Mouse (Mus musculus) hindbrain, embryonic 16.5 days (tissue): ENCODE data around the gene Rcan2. TPM values are rescaled to one million over a fixed set of nuclear protein-coding genes. Genes with fewer than 3 reads are reported as not detected.

Source experiments
- ATAC-seq: fragments of 200-750 bp; cut with Nextera tagmentation; 2 replicates; pipeline ENCODE4 v1.8.0; 2017; ENCODE audit warnings: moderate TSS enrichment, moderate library complexity
- H3K27ac ChIP-seq: fragments of 300-500 bp; sonication (generic); 2 replicates; pipeline ENCODE4 v1.5.1; 2014; ENCODE audit warnings: low read depth, mild to moderate bottlenecking, control low read depth, low read length, moderate library complexity
- H3K27me3 ChIP-seq: fragments of 300-500 bp; sonication (generic); replicated peaks from 2 replicates; pipeline ENCODE4 v1.6.1; 2014; ENCODE audit warnings: low read length; ENCODE audit not compliant: control insufficient read depth, insufficient read depth
- H3K36me3 ChIP-seq: fragments of 300-500 bp; sonication (generic); 2 replicates; pipeline ENCODE4 v1.6.1; 2014; ENCODE audit warnings: mild to moderate bottlenecking, low read length, moderate library complexity, mixed read lengths; ENCODE audit not compliant: control insufficient read depth, insufficient read depth
- H3K4me1 ChIP-seq: fragments of 300-500 bp; sonication (generic); 2 replicates; pipeline ENCODE4 v1.6.1; 2014; ENCODE audit warnings: low read depth, low read length; ENCODE audit not compliant: control insufficient read depth, insufficient read depth
- H3K4me2 ChIP-seq: fragments of 300-500 bp; sonication (generic); 2 replicates; pipeline ENCODE4 v1.6.1; 2014; ENCODE audit warnings: mild to moderate bottlenecking, low read length, control low read depth, moderate library complexity
- H3K4me3 ChIP-seq: fragments of 300-500 bp; sonication (generic); 2 replicates; pipeline ENCODE4 v1.5.1; 2014; ENCODE audit warnings: mild to moderate bottlenecking, low read length, control low read depth, moderate library complexity
- H3K9ac ChIP-seq: fragments of 300-500 bp; sonication (generic); 2 replicates; pipeline ENCODE4 v1.6.1; 2014; ENCODE audit warnings: low read depth, mild to moderate bottlenecking, control low read depth, low read length, moderate library complexity
- H3K9me3 ChIP-seq: fragments of 300-500 bp; sonication (generic); 2 replicates; pipeline ENCODE4 v1.6.1; 2014; ENCODE audit warnings: mild to moderate bottlenecking, low read length, moderate library complexity; ENCODE audit not compliant: control insufficient read depth
- WGBS: fragments of 180-500 bp; shearing (Covaris S2); extraction: QIAGEN DNeasy Blood & Tissue Kit; methylation state at CpG from one replicate; pipeline ENCODE4 v1.1.7; 2014; 5-methylcytosine and 5-hydroxymethylcytosine counted together
- polyA plus RNA-seq: library from polyadenylated mRNA; unstranded; fragments of >200 nt; fragmentation: Nextera tagmentation; extraction: Ambion mirVana; gene quantifications from 2 replicates; pipeline ENCODE4 v1.2.1, GENCODE M21; 2015

The Rcan2 gene
- polyA plus RNA-seq, 1 experiment from 2014 or later, result 136 TPM

- no peak overlapping the region for H3K4me2 ChIP-seq
- peaks cover 18% of the 10 kb centered on the region for H3K4me1 ChIP-seq
- no peaks in the 10 kb centered on the region for H3K36me3 ChIP-seq
- H3K27ac ChIP-seq, result peak overlapping the region; percentile 80
- H3K4me3 ChIP-seq, result no peak overlapping the region
- H3K9ac ChIP-seq, result no peak overlapping the region
- no peaks in the 10 kb centered on the region for H3K9me3 ChIP-seq
- peak; percentile 3; the same call in 1 of the 2 replicates for ATAC-seq
- no peaks in the 10 kb centered on the region for H3K27me3 ChIP-seq
Measured at GRCm38 (mm10) chr17:44026786-44027185, 225.6 kb downstream of the Rcan2 start.

DNA sequence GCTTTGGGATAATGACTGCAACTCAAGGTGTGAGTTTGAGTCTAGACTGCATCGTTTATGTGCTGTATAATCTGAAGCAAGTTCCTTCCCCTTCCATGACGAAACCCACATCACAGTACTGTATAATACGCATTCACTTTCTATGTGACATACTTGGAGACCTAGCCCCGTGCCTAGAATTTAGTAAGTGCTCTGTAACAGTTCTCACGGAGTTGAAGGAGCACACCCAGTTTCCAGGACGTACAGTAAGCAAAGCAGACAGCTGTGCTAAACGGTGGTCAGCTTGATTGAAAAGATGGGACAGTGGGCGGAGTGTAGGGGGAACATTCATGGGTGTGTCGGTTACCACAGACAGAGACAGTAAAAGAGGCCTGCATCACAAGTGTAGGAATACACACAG is 226.2 kb downstream of the Rcan2 start:
- no peaks in the 10 kb centered on the region for H3K36me3 ChIP-seq
- H3K27me3 ChIP-seq, result no peaks in the 10 kb centered on the region
- H3K9me3 ChIP-seq, result no peaks in the 10 kb centered on the region
- WGBS, result 87% methylated on average over 9 of the region's 9 CpGs
- H3K4me3 ChIP-seq, result no peak overlapping the region
- no peak overlapping the region for H3K9ac ChIP-seq
- no peak overlapping the region for H3K4me2 ChIP-seq
- H3K27ac ChIP-seq, result no peak overlapping the region; the same call in 1 of the 2 replicates
- H3K4me1 ChIP-seq, result peaks cover 18% of the 10 kb centered on the region
- ATAC-seq, result no peak

- Histone ChIP-seq H3K4me1 (peaks cover 18% of the 10 kb centered on the region), H3K36me3 (no peaks in the 10 kb centered on the region), H3K4me2 (no peak overlapping the region), H3K4me3 (no peak overlapping the region), H3K27ac (no peak overlapping the region), H3K9ac (no peak overlapping the region), H3K9me3 (no peaks in the 10 kb centered on the region), H3K27me3 (no peaks in the 10 kb centered on the region)
- WGBS, result 67% methylated on average over 5 of the region's 5 CpGs
- ATAC-seq, result no peak
Measured at GRCm38 (mm10) chr17:44029616-44030015, 228.5 kb downstream of the Rcan2 start.

DNA sequence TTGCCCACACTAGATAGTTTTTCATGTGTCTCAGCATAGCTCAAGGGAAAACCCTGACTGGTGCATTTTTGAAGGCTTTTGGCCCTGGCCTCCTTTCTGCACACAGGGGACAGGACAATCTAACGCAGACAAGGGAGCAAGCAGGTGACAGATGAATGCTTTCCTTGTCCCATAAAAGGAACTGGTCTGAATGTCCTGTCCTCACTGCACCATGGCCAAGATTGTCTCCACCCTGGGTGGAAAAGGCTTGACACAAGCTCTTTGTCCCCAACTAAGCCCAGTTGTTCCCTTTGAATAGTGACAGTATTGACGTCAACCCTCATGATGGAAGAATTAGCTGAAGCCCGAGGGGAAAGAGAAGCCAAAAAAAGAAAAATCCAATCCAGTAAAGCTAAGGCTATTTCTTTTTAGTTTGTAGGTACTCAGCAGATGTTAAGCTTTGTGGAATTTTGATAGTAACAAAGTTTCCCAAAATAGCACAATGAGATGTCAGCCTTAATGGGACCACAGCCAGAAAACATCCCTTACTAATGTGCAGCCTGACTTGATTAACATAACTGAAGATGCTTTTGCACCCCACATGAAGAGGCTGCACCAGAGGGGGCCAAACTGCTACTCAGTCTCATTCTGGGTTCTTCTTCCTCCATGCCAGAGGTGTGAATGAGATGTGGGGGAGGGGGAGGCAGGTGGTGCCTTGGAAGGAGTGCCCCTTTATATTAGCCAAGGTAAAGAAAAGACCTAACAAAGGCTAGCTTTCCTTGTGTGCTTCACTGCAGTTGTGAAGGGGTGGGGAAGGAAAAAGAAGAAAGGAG is 229.8 kb downstream of the Rcan2 start:
- no peak; the same call in 1 of the 2 replicates for ATAC-seq
- Histone ChIP-seq H3K9me3 (no peaks in the 10 kb centered on the region), H3K27me3 (no peaks in the 10 kb centered on the region), H3K4me2 (no peak overlapping the region), H3K4me1 (peaks cover 13% of the 10 kb centered on the region), H3K9ac (no peak overlapping the region), H3K36me3 (no peaks in the 10 kb centered on the region), H3K27ac (no peak overlapping the region), H3K4me3 (no peak overlapping the region)
- 25% methylated on average over 3 of the region's 3 CpGs for WGBS

GRCm38 (mm10) chr17:44035005-44035404 is 233.9 kb downstream of the Rcan2 start:
- H3K27me3 ChIP-seq, result no peaks in the 10 kb centered on the region
- no peaks in the 10 kb centered on the region for H3K36me3 ChIP-seq
- H3K4me3 ChIP-seq, result no peak overlapping the region
- no peak for ATAC-seq
- 93% methylated on average over 1 of the region's 1 CpGs for WGBS
- H3K9me3 ChIP-seq, result no peaks in the 10 kb centered on the region
- H3K9ac ChIP-seq, result no peak overlapping the region
- H3K4me2 ChIP-seq, result no peak overlapping the region
- peaks cover 3% of the 10 kb centered on the region for H3K4me1 ChIP-seq
- no peak overlapping the region for H3K27ac ChIP-seq

DNA sequence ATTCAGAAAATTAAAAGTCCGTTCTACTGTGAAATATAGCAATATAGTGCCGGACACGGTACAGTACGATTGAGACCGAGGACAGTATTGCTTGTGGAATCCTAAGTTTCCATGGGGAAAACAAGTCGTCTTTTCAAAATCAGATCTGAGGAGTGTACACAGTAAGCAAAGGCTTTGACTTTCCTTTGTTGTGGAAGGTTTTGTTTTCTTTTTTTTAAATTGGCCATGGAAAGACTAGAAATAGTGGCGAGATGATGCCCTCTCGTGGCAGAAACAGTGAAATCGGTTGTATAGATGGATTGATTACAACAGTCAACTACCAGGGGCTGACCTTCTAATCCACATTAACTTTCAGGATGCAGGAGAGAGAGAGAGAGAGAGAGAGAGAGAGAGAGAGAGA is 237.5 kb downstream of the Rcan2 start:
- Histone ChIP-seq H3K4me2 (no peak overlapping the region), H3K36me3 (no peaks in the 10 kb centered on the region), H3K27ac (no peak overlapping the region), H3K4me1 (no peaks in the 10 kb centered on the region; the same call in 1 of the 2 replicates), H3K9me3 (no peaks in the 10 kb centered on the region), H3K27me3 (no peaks in the 10 kb centered on the region), H3K9ac (no peak overlapping the region), H3K4me3 (no peak overlapping the region)
- 54% methylated on average over 9 of the region's 9 CpGs for WGBS
- peak; percentile 72 for ATAC-seq

- Histone ChIP-seq H3K9ac (no peak overlapping the region), H3K36me3 (no peaks in the 10 kb centered on the region), H3K9me3 (no peaks in the 10 kb centered on the region), H3K4me2 (no peak overlapping the region), H3K4me1 (no peaks in the 10 kb centered on the region; the same call in 1 of the 2 replicates), H3K4me3 (no peak overlapping the region), H3K27me3 (no peaks in the 10 kb centered on the region), H3K27ac (no peak overlapping the region)
- WGBS, result 91% methylated on average over 2 of the region's 2 CpGs
- ATAC-seq, result no peak
Measured at GRCm38 (mm10) chr17:44040449-44040848, 239.3 kb downstream of the Rcan2 start.

DNA sequence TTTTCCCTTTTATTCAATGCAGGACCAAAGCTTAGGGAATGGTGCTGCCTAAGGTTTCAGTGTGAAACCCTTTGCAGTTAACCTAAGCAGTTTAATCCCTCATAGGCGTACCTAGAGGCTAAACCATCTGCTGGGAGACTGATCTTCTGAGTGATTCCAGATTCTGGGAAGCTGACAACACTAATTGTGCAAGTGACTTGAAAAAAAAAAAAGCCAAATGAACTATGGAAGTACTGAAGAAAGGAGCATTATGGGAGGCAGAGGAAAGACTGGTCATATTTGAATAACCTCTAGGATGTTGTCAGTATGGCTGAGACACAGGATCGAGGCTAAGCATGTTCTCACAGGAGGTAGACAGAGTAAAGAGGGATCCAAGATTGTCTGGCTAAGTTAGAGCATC is 241.2 kb downstream of the Rcan2 start:
- 79% methylated on average over 2 of the region's 2 CpGs for WGBS
- ATAC-seq, result no peak

GRCm38 (mm10) chr17:44042861-44043260 is 241.7 kb downstream of the Rcan2 start:
- no peak overlapping the region for H3K9ac ChIP-seq
- 89% methylated on average over 8 of the region's 8 CpGs for WGBS
- H3K4me1 ChIP-seq, result no peaks in the 10 kb centered on the region; the same call in 1 of the 2 replicates
- no peak for ATAC-seq
- no peaks in the 10 kb centered on the region for H3K27me3 ChIP-seq
- H3K4me3 ChIP-seq, result no peak overlapping the region
- no peak overlapping the region for H3K4me2 ChIP-seq
- H3K27ac ChIP-seq, result no peak overlapping the region
- no peaks in the 10 kb centered on the region for H3K9me3 ChIP-seq
- no peaks in the 10 kb centered on the region for H3K36me3 ChIP-seq

More for the DNA sequence above, 241.2 kb downstream of the Rcan2 start:
- H3K4me3 ChIP-seq, result no peak overlapping the region
- no peak overlapping the region for H3K4me2 ChIP-seq
- H3K27me3 ChIP-seq, result no peaks in the 10 kb centered on the region
- H3K4me1 ChIP-seq, result no peaks in the 10 kb centered on the region; the same call in 1 of the 2 replicates
- H3K27ac ChIP-seq, result no peak overlapping the region
- no peaks in the 10 kb centered on the region for H3K9me3 ChIP-seq
- no peak overlapping the region for H3K9ac ChIP-seq
- no peaks in the 10 kb centered on the region for H3K36me3 ChIP-seq
